ENCODE assay signal across 8 mouse cellular contexts in the genomic region with DNA sequence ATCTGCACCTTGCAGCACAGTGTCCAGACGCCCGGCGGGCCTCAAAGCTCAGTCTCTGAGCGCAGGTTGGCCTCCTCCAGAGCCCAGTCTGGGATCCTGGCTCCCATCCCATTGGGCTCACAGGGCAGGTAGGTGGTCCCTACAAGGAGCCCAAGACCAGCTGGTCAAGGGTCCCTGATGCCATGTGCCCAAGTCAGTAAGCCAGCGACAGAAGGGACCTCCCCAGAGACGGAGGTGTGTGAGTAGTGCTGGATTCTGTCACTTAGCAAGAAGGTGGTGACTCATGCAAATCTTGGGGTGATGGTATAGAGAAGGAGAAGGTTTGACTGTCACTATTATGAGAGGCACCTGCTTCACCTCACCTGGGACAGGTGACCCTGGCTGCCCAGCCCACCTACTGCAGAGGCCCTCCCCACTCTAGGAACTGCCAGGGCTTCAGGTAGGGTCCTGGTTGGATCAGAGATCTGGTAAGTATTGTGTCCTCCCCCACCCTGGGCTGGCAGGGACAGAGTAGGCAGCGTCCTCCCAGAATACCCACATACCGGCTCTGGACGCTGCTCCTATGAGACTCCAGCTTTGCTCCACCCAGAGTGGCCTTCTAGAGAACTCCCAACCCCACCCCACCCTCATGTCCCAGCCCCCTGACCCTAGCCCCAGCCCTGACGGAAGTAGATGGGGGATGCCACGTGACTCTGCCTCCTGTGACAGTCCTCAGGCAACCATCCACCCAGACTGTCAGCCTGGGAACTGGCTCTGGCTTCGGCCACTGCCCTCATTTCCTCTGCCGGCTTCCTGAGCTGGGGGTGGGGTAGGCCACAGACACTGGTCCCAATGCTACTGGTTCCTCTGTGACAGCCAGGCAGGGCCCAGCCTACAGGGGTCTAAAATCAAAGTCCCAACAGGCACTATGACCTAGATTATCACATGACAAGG. TPM values are rescaled to one million over a fixed set of nuclear protein-coding genes. Genes with fewer than 3 reads are reported as not detected.
DNase-seq lines count a peak whose midpoint lies in the region; ATAC-seq and TF ChIP-seq lines count a peak whose summit lies in the region.

No protein-coding gene starts in this region.

- H3K27me3 ChIP-seq in hindbrain, embryonic 10.5 days (ENCODE audit: insufficient read depth, poor library complexity, severe bottlenecking): peaks cover 25% of the 10 kb centered on the region
- H3K27me3 ChIP-seq in hindbrain, embryonic 11.5 days (ENCODE audit: control insufficient read depth, insufficient read depth, low read length): peaks cover 8% of the 10 kb centered on the region
- H3K27me3 ChIP-seq in kidney, adult 2 months (replicated peaks; ENCODE audit: control insufficient read depth, insufficient read depth, low read length): no peaks in the 10 kb centered on the region
- peaks cover 10% of the 10 kb centered on the region for H3K27me3 ChIP-seq in lung, embryonic 15.5 days
- no peaks in the 10 kb centered on the region for H3K27me3 ChIP-seq in stomach, embryonic 14.5 days (ENCODE audit: control insufficient read depth, insufficient read depth, low read length)

- no peak for TF ChIP-seq POLR2A in kidney, adult 2 months (IDR thresholded peaks at IDR 0.05; ENCODE audit: low read depth, low read length)

- no peaks in the 10 kb centered on the region for H3K36me3 ChIP-seq in hindbrain, embryonic 10.5 days
- no peaks in the 10 kb centered on the region for H3K36me3 ChIP-seq in hindbrain, embryonic 11.5 days (ENCODE audit: control insufficient read depth, insufficient read depth, low read length)
- H3K36me3 ChIP-seq in kidney, adult 2 months (ENCODE audit: control insufficient read depth, insufficient read depth, low read length): no peaks in the 10 kb centered on the region
- no peaks in the 10 kb centered on the region for H3K36me3 ChIP-seq in lung, embryonic 15.5 days
- no peaks in the 10 kb centered on the region for H3K36me3 ChIP-seq in stomach, embryonic 14.5 days (ENCODE audit: control insufficient read depth, insufficient read depth, low read length)

- H3K4me2 ChIP-seq in hindbrain, embryonic 11.5 days (replicated peaks; ENCODE audit: low read depth, low read length): no peak overlapping the region
- H3K4me2 ChIP-seq in lung, embryonic 15.5 days: peak overlapping the region; percentile 31; the same call in 1 of the 2 replicates
- H3K4me2 ChIP-seq in stomach, embryonic 14.5 days (replicated peaks; ENCODE audit: low read depth, low read length): no peak overlapping the region

- 68% methylated on average over 13 of the region's 13 CpGs for WGBS in hindbrain, embryonic 10.5 days
- WGBS in hindbrain, embryonic 11.5 days: 74% methylated on average over 13 of the region's 13 CpGs
- 71% methylated on average over 13 of the region's 13 CpGs for WGBS in kidney, adult 2 months
- WGBS in lung, embryonic 15.5 days: 53% methylated on average over 13 of the region's 13 CpGs
- 61% methylated on average over 13 of the region's 13 CpGs for WGBS in stomach, embryonic 14.5 days

- peak overlapping the region; percentile 4; the same call in 1 of the 2 replicates for H3K4me3 ChIP-seq in hindbrain, embryonic 10.5 days
- H3K4me3 ChIP-seq in hindbrain, embryonic 11.5 days (ENCODE audit: low read depth, low read length): no peak overlapping the region
- H3K4me3 ChIP-seq in kidney, adult 2 months (ENCODE audit: insufficient read depth, low read depth, low read length): peak overlapping the region; percentile 36
- H3K4me3 ChIP-seq in lung, embryonic 15.5 days: no peak overlapping the region
- H3K4me3 ChIP-seq in stomach, embryonic 14.5 days (ENCODE audit: low read depth, low read length): no peak overlapping the region

- TF ChIP-seq CTCF in kidney, adult 2 months (conservative IDR thresholded peaks at IDR 0.05; ENCODE audit: insufficient read depth, insufficient read length, low read depth, low read length): no peak

- no peaks in the 10 kb centered on the region for H3K9me3 ChIP-seq in hindbrain, embryonic 10.5 days
- no peaks in the 10 kb centered on the region for H3K9me3 ChIP-seq in hindbrain, embryonic 11.5 days (ENCODE audit: control insufficient read depth, low read length)
- H3K9me3 ChIP-seq in lung, embryonic 15.5 days: no peaks in the 10 kb centered on the region
- H3K9me3 ChIP-seq in stomach, embryonic 14.5 days (ENCODE audit: control insufficient read depth, low read depth, low read length): no peaks in the 10 kb centered on the region

- H3K9ac ChIP-seq in hindbrain, embryonic 11.5 days (ENCODE audit: low read depth, low read length): no peak overlapping the region
- H3K9ac ChIP-seq in lung, embryonic 15.5 days: no peak overlapping the region
- H3K9ac ChIP-seq in stomach, embryonic 14.5 days (replicated peaks; ENCODE audit: low read depth, low read length): no peak overlapping the region

- peak overlapping the region; percentile 71 for H3K27ac ChIP-seq in hindbrain, embryonic 10.5 days
- H3K27ac ChIP-seq in hindbrain, embryonic 11.5 days (ENCODE audit: low read depth, low read length): no peak overlapping the region
- H3K27ac ChIP-seq in kidney, adult 2 months (ENCODE audit: insufficient read depth, low read depth, low read length): peak overlapping the region; percentile 78
- H3K27ac ChIP-seq in lung, embryonic 15.5 days: peak overlapping the region; percentile 85
- H3K27ac ChIP-seq in stomach, embryonic 14.5 days (ENCODE audit: low read length): peak overlapping the region; percentile 48; the same call in 1 of the 2 replicates

- peaks cover 46% of the 10 kb centered on the region for H3K4me1 ChIP-seq in hindbrain, embryonic 10.5 days (replicated peaks)
- peaks cover 4% of the 10 kb centered on the region for H3K4me1 ChIP-seq in hindbrain, embryonic 11.5 days (replicated peaks; ENCODE audit: control insufficient read depth, insufficient read depth, low read length)
- no peaks in the 10 kb centered on the region for H3K4me1 ChIP-seq in kidney, adult 2 months (ENCODE audit: control insufficient read depth, insufficient read depth, low read length)
- H3K4me1 ChIP-seq in lung, embryonic 15.5 days: peaks cover 39% of the 10 kb centered on the region
- H3K4me1 ChIP-seq in stomach, embryonic 14.5 days (ENCODE audit: control insufficient read depth, insufficient read depth, low read length): peaks cover 11% of the 10 kb centered on the region

- DNase-seq in hindbrain, embryonic 10.5 days (ENCODE audit: low spot score): no peak
- no peak for DNase-seq in hindbrain, embryonic 11.5 days (ENCODE audit: low spot score)
- DNase-seq in adrenal gland, postnatal 25 days: peak; percentile 55
- peak; percentile 90 for DNase-seq in heart, adult 8-10 months (ENCODE audit: low spot score)
- DNase-seq in kidney, adult 2 months: peak; percentile 93
- DNase-seq in testis, postnatal 10 days (ENCODE audit: low spot score): no peak

- no peak for ATAC-seq in hindbrain, embryonic 11.5 days (ENCODE audit: low FRiP score)
- peak; percentile 60 for ATAC-seq in lung, embryonic 15.5 days (ENCODE audit: borderline replicate concordance, extremely low read depth, low FRiP score, low TSS enrichment)
- ATAC-seq in stomach, embryonic 14.5 days (ENCODE audit: insufficient number of reproducible peaks, insufficient read depth, low FRiP score, low read depth): no peak

RNA-seq across cellular contexts. Expression of gene Aatk, which starts 5.5 kb away (rescaled TPM):
- polyA plus RNA-seq in hindbrain, embryonic 10.5 days (2016; fragmentation: Nextera tagmentation; extraction: Ambion mirVana): 1.6 and 3.2 TPM in 2 replicates
- polyA plus RNA-seq in hindbrain, embryonic 11.5 days (2014; fragmentation: Nextera tagmentation; extraction: Ambion mirVana): 1.9 TPM in 2 replicates
- total RNA-seq in adrenal gland, postnatal 25 days (2021): 11.8 and 15.5 TPM in 2 replicates
- 1 to 10 TPM; 3.1 to 6.2 (median 4.7) TPM for total RNA-seq in heart, adult 8-10 months (2022)
- polyA plus RNA-seq in kidney, adult 2 months (2012; rRNA removed): 5.1 and 6.8 TPM in 2 replicates
- 2.1 and 3.3 TPM in 2 replicates for polyA plus RNA-seq in lung, embryonic 15.5 days (2015; fragmentation: Nextera tagmentation; extraction: Ambion mirVana)
- 3.5 and 4.1 TPM in 2 replicates for polyA plus RNA-seq in stomach, embryonic 14.5 days (2014; fragmentation: Nextera tagmentation; extraction: Ambion mirVana)

RNA-seq across cellular contexts. Expression of gene Cep131, which starts 45.2 kb away (rescaled TPM):
- 39.6 and 45.4 TPM in 2 replicates for polyA plus RNA-seq in hindbrain, embryonic 10.5 days (2016; fragmentation: Nextera tagmentation; extraction: Ambion mirVana)
- 24.2 and 24.6 TPM in 2 replicates for polyA plus RNA-seq in hindbrain, embryonic 11.5 days (2014; fragmentation: Nextera tagmentation; extraction: Ambion mirVana)
- total RNA-seq in adrenal gland, postnatal 25 days (2021): 194 and 411 TPM in 2 replicates
- 10 to 100 TPM in 3 of 4 experiments, 1 to 10 TPM in 1; 8.9 to 16.0 (median 11.7) TPM for total RNA-seq in heart, adult 8-10 months (2022)
- polyA plus RNA-seq in kidney, adult 2 months (2012; rRNA removed): 5.8 and 6.8 TPM in 2 replicates
- polyA plus RNA-seq in lung, embryonic 15.5 days (2015; fragmentation: Nextera tagmentation; extraction: Ambion mirVana): 22.0 and 28.8 TPM in 2 replicates
- 18.7 and 20.1 TPM in 2 replicates for polyA plus RNA-seq in stomach, embryonic 14.5 days (2014; fragmentation: Nextera tagmentation; extraction: Ambion mirVana)

RNA-seq across cellular contexts. Expression of gene Tepsin, which starts 57.1 kb away (rescaled TPM):
- 21.4 and 25.3 TPM in 2 replicates for polyA plus RNA-seq in hindbrain, embryonic 10.5 days (2016; fragmentation: Nextera tagmentation; extraction: Ambion mirVana)
- polyA plus RNA-seq in hindbrain, embryonic 11.5 days (2014; fragmentation: Nextera tagmentation; extraction: Ambion mirVana): 16.9 and 17.6 TPM in 2 replicates
- total RNA-seq in adrenal gland, postnatal 25 days (2021): 17.1 and 18.1 TPM in 2 replicates
- total RNA-seq in heart, adult 8-10 months (2022): 1 to 10 TPM; 4.8 to 7.0 (median 6.9) TPM
- 28.5 and 35.6 TPM in 2 replicates for polyA plus RNA-seq in kidney, adult 2 months (2012; rRNA removed)
- 12.2 and 14.2 TPM in 2 replicates for polyA plus RNA-seq in lung, embryonic 15.5 days (2015; fragmentation: Nextera tagmentation; extraction: Ambion mirVana)
- polyA plus RNA-seq in stomach, embryonic 14.5 days (2014; fragmentation: Nextera tagmentation; extraction: Ambion mirVana): 17.2 and 19.0 TPM in 2 replicates

RNA-seq across cellular contexts. Expression of gene Ndufaf8, which starts 57.3 kb away (rescaled TPM):
- 86.4 and 92.2 TPM in 2 replicates for polyA plus RNA-seq in hindbrain, embryonic 10.5 days (2016; fragmentation: Nextera tagmentation; extraction: Ambion mirVana)
- 62.8 and 67.5 TPM in 2 replicates for polyA plus RNA-seq in hindbrain, embryonic 11.5 days (2014; fragmentation: Nextera tagmentation; extraction: Ambion mirVana)
- 57.7 and 60.1 TPM in 2 replicates for total RNA-seq in adrenal gland, postnatal 25 days (2021)
- total RNA-seq in heart, adult 8-10 months (2022): 100 to 1,000 TPM in 1 of 4 experiments, 10 to 100 TPM in 3; 68.5 to 103 (median 82.8) TPM
- polyA plus RNA-seq in kidney, adult 2 months (2012; rRNA removed): 77.7 and 79.3 TPM in 2 replicates
- 68.0 and 75.9 TPM in 2 replicates for polyA plus RNA-seq in lung, embryonic 15.5 days (2015; fragmentation: Nextera tagmentation; extraction: Ambion mirVana)
- 70.1 and 82.6 TPM in 2 replicates for polyA plus RNA-seq in stomach, embryonic 14.5 days (2014; fragmentation: Nextera tagmentation; extraction: Ambion mirVana)

Comparison
In these comparisons a context has a peak if more than half of its experiments do, and no peak if none do; other contexts are left out.
1. H3K4me3 ChIP-seq: peak in hindbrain, embryonic 10.5 days (single experiment) and kidney, adult 2 months (single experiment); none in hindbrain, embryonic 11.5 days (single experiment), lung, embryonic 15.5 days (single experiment) and stomach, embryonic 14.5 days (single experiment).
2. DNase-seq: peak in adrenal gland, postnatal 25 days (single experiment), heart, adult 8-10 months (single experiment) and kidney, adult 2 months (single experiment); none in hindbrain, embryonic 10.5 days (single experiment), hindbrain, embryonic 11.5 days (single experiment) and testis, postnatal 10 days (single experiment).